In genomic region chr4:46533934-46534720, GRCm38 (mm10) we compare ENCODE assay signal across 8 mouse cellular contexts. TPM values are rescaled to one million over a fixed set of nuclear protein-coding genes. Genes with fewer than 3 reads are reported as not detected.
A peak's percentile ranks its signal among the peaks of the same experiment; 100 is the strongest.
DNase-seq lines count a peak whose midpoint lies in the region; ATAC-seq and TF ChIP-seq lines count a peak whose summit lies in the region.

No protein-coding gene starts in this region.

- H3K9ac ChIP-seq in heart, embryonic 13.5 days: peak overlapping the region; percentile 67
- no peak overlapping the region for H3K9ac ChIP-seq in limb, embryonic 14.5 days (ENCODE audit: low read depth, low read length, severe bottlenecking)
- no peak overlapping the region; the same call in 1 of the 2 replicates for H3K9ac ChIP-seq in midbrain, embryonic 14.5 days (replicated peaks; ENCODE audit: low read length)

- H3K36me3 ChIP-seq in thymus, adult 2 months (ENCODE audit: control insufficient read depth, insufficient read depth, low read length): no peaks in the 10 kb centered on the region
- no peaks in the 10 kb centered on the region for H3K36me3 ChIP-seq in heart, embryonic 13.5 days
- no peaks in the 10 kb centered on the region for H3K36me3 ChIP-seq in limb, embryonic 14.5 days (ENCODE audit: control insufficient read depth, insufficient read depth, low read length)
- no peaks in the 10 kb centered on the region for H3K36me3 ChIP-seq in midbrain, embryonic 14.5 days (ENCODE audit: control insufficient read depth, insufficient read depth, low read length)

- no peak for TF ChIP-seq POLR2A in thymus, adult 2 months (IDR thresholded peaks at IDR 0.05; ENCODE audit: control insufficient read depth, extremely low read depth, insufficient read depth, low read length, poor library complexity)
- TF ChIP-seq POLR2A in limb, embryonic 14.5 days (IDR thresholded peaks at IDR 0.05; ENCODE audit: borderline replicate concordance, extremely low read depth, insufficient read depth, insufficient read length): no peak

- H3K9me3 ChIP-seq in heart, embryonic 13.5 days: no peaks in the 10 kb centered on the region
- H3K9me3 ChIP-seq in limb, embryonic 14.5 days (ENCODE audit: control insufficient read depth, low read length): no peaks in the 10 kb centered on the region
- no peaks in the 10 kb centered on the region for H3K9me3 ChIP-seq in midbrain, embryonic 14.5 days (ENCODE audit: control insufficient read depth, low read length)

- TF ChIP-seq CTCF in thymus, adult 2 months (IDR thresholded peaks at IDR 0.05; ENCODE audit: borderline replicate concordance, control insufficient read depth, extremely low read depth, insufficient read depth, low read length, poor library complexity): no peak

- no peak for ATAC-seq in heart, embryonic 13.5 days (ENCODE audit: extremely low read depth, insufficient number of reproducible peaks, low FRiP score, low TSS enrichment)
- no peak for ATAC-seq in limb, embryonic 14.5 days (ENCODE audit: low FRiP score, low read depth)
- no peak for ATAC-seq in midbrain, embryonic 14.5 days (ENCODE audit: low FRiP score, low TSS enrichment)

- peak overlapping the region; percentile 91 for H3K4me2 ChIP-seq in heart, embryonic 13.5 days
- peak overlapping the region; percentile 25 for H3K4me2 ChIP-seq in limb, embryonic 14.5 days (replicated peaks; ENCODE audit: low read depth, low read length, severe bottlenecking)
- peak overlapping the region; percentile 50 for H3K4me2 ChIP-seq in midbrain, embryonic 14.5 days (ENCODE audit: low read length)

- peaks cover 22% of the 10 kb centered on the region for H3K4me1 ChIP-seq in thymus, adult 2 months (replicated peaks; ENCODE audit: control insufficient read depth, insufficient read depth, low read length)
- H3K4me1 ChIP-seq in heart, embryonic 13.5 days: peaks cover 24% of the 10 kb centered on the region
- peaks cover 8% of the 10 kb centered on the region; the same call in 1 of the 2 replicates for H3K4me1 ChIP-seq in limb, embryonic 14.5 days (ENCODE audit: control insufficient read depth, insufficient read depth, low read length)
- H3K4me1 ChIP-seq in midbrain, embryonic 14.5 days (ENCODE audit: control insufficient read depth, insufficient read depth, low read length): 0 out of 2 replicates have a peak, but pooled peaks cover 2% of the 10 kb centered on the region

- DNase-seq in thymus, adult 2 months: peak; percentile 42
- DNase-seq in thymus, postnatal 0 days (ENCODE audit: low spot score): no peak
- DNase-seq in limb, embryonic 14.5 days (ENCODE audit: low spot score): no peak
- peak; percentile 35 for DNase-seq in midbrain, embryonic 14.5 days
- no peak for DNase-seq in right cerebral cortex, postnatal 25 days
- no peak for DNase-seq in left cerebral cortex, adult 9 months (ENCODE audit: low spot score in 2 of 2)
- no peak for DNase-seq in left cerebral cortex, postnatal 4 days

- H3K27ac ChIP-seq in thymus, adult 2 months (ENCODE audit: control insufficient read depth, insufficient read depth, low read length): no peak overlapping the region
- no peak overlapping the region for H3K27ac ChIP-seq in heart, embryonic 13.5 days (replicated peaks)
- no peak overlapping the region for H3K27ac ChIP-seq in limb, embryonic 14.5 days (replicated peaks; ENCODE audit: low read depth, low read length)
- H3K27ac ChIP-seq in midbrain, embryonic 14.5 days (replicated peaks; ENCODE audit: low read depth, low read length): no peak overlapping the region

- WGBS in thymus, adult 2 months: 19% methylated on average over 29 of the region's 29 CpGs
- WGBS in heart, embryonic 13.5 days: 8% methylated on average over 29 of the region's 29 CpGs
- WGBS in limb, embryonic 14.5 days: 7% methylated on average over 29 of the region's 29 CpGs
- WGBS in midbrain, embryonic 14.5 days: 11% methylated on average over 29 of the region's 29 CpGs

- intact Hi-C loops in left cerebral cortex, postnatal 4 days (cut with DNase I): no loop called here

- no peaks in the 10 kb centered on the region for H3K27me3 ChIP-seq in thymus, adult 2 months (ENCODE audit: control insufficient read depth, insufficient read depth, low read length)
- peaks cover 98% of the 10 kb centered on the region for H3K27me3 ChIP-seq in heart, embryonic 13.5 days (replicated peaks)
- peaks cover 40% of the 10 kb centered on the region for H3K27me3 ChIP-seq in limb, embryonic 14.5 days (ENCODE audit: control insufficient read depth, insufficient read depth, low read length)
- H3K27me3 ChIP-seq in midbrain, embryonic 14.5 days (ENCODE audit: control insufficient read depth, insufficient read depth, low read length): peaks cover 36% of the 10 kb centered on the region

- peak overlapping the region; percentile 45 for H3K4me3 ChIP-seq in thymus, adult 2 months (ENCODE audit: control insufficient read depth, insufficient read depth, low read length)
- H3K4me3 ChIP-seq in heart, embryonic 13.5 days: peak overlapping the region; percentile 65
- peak overlapping the region; percentile 7 for H3K4me3 ChIP-seq in limb, embryonic 14.5 days (replicated peaks; ENCODE audit: low read length)
- peak overlapping the region; percentile 25 for H3K4me3 ChIP-seq in midbrain, embryonic 14.5 days (replicated peaks; ENCODE audit: low read depth, low read length)

RNA-seq across cellular contexts. Expression of gene Trim14, which starts 1.8 kb away (rescaled TPM):
- 27.3 and 38.2 TPM in 2 replicates for polyA plus RNA-seq in thymus, adult 2 months (2012; rRNA removed)
- 19.8 and 22.4 TPM in 2 replicates for polyA plus RNA-seq in thymus, postnatal 0 days (2015; fragmentation: Nextera tagmentation; extraction: Ambion mirVana)
- polyA plus RNA-seq in heart, embryonic 13.5 days (2015; fragmentation: Nextera tagmentation; extraction: Ambion mirVana): 0.85 and 1.7 TPM in 2 replicates
- polyA plus RNA-seq in limb, embryonic 14.5 days (2012; rRNA removed): 1.6 and 2.5 TPM in 2 replicates
- 2.6 and 3.3 TPM in 2 replicates for polyA plus RNA-seq in limb, embryonic 14.5 days (2014; fragmentation: Nextera tagmentation; extraction: Ambion mirVana)
- 0.96 and 2.4 TPM in 2 replicates for polyA plus RNA-seq in midbrain, embryonic 14.5 days (2014; fragmentation: Nextera tagmentation; extraction: Ambion mirVana)
- total RNA-seq in left cerebral cortex, postnatal 4 days (2021): under 1 TPM; 0.48 to 0.88 TPM

RNA-seq across cellular contexts. Expression of gene Nans, which starts 45.1 kb away (rescaled TPM):
- 52.3 and 53.4 TPM in 2 replicates for polyA plus RNA-seq in thymus, adult 2 months (2012; rRNA removed)
- 111 and 114 TPM in 2 replicates for polyA plus RNA-seq in thymus, postnatal 0 days (2015; fragmentation: Nextera tagmentation; extraction: Ambion mirVana)
- 63.1 and 65.4 TPM in 2 replicates for polyA plus RNA-seq in heart, embryonic 13.5 days (2015; fragmentation: Nextera tagmentation; extraction: Ambion mirVana)
- 75.9 and 82.4 TPM in 2 replicates for polyA plus RNA-seq in limb, embryonic 14.5 days (2012; rRNA removed)
- polyA plus RNA-seq in limb, embryonic 14.5 days (2014; fragmentation: Nextera tagmentation; extraction: Ambion mirVana): 84.1 and 84.5 TPM in 2 replicates
- polyA plus RNA-seq in midbrain, embryonic 14.5 days (2014; fragmentation: Nextera tagmentation; extraction: Ambion mirVana): 47.3 and 47.5 TPM in 2 replicates
- total RNA-seq in left cerebral cortex, postnatal 4 days (2021): 10 to 100 TPM; 54.8 to 63.2 TPM

Comparison
In these comparisons a context has a peak if more than half of its experiments do, and no peak if none do; other contexts are left out.
1. DNase-seq: peak in thymus, adult 2 months (single experiment) and midbrain, embryonic 14.5 days (single experiment); none in thymus, postnatal 0 days (single experiment), limb, embryonic 14.5 days (single experiment), right cerebral cortex, postnatal 25 days (single experiment), left cerebral cortex, adult 9 months (0 of 2) and left cerebral cortex, postnatal 4 days (single experiment).
2. H3K4me3 ChIP-seq: peak in every context shown above with its lines; median percentile 65 in heart, embryonic 13.5 days; 45 in thymus, adult 2 months; 25 in midbrain, embryonic 14.5 days; 7 in limb, embryonic 14.5 days.
3. H3K4me2 ChIP-seq: peak in every context shown above with its lines; median percentile 91 in heart, embryonic 13.5 days; 50 in midbrain, embryonic 14.5 days; 25 in limb, embryonic 14.5 days.